Mouse (Mus musculus) retina, postnatal 1 day (tissue): Measurements from ENCODE around the gene Pitpnc1.

ENCODE experiments used
- DNase-seq: peaks from one replicate; pipeline ENCODE4 v3.0.0-alpha.2; 2012

The Pitpnc1 gene

GRCm38 (mm10) chr11:107321819-107322218 is 148.7 kb downstream of the Pitpnc1 start:
- DNase-seq, result no peak

GRCm38 (mm10) chr11:107319861-107320260 is 150.6 kb downstream of the Pitpnc1 start:
- no peak for DNase-seq

GRCm38 (mm10) chr11:107317653-107318281 is 152.7 kb downstream of the Pitpnc1 start:
- DNase-seq, result no peak

GRCm38 (mm10) chr11:107315475-107315874 is 155.0 kb downstream of the Pitpnc1 start:
- no peak for DNase-seq

GRCm38 (mm10) chr11:107310338-107311121 is 160.0 kb downstream of the Pitpnc1 start:
- DNase-seq, result no peak

GRCm38 (mm10) chr11:107306170-107306569 is 164.3 kb downstream of the Pitpnc1 start:
- DNase-seq, result no peak

GRCm38 (mm10) chr11:107302141-107302540 is 168.4 kb downstream of the Pitpnc1 start:
- no peak for DNase-seq

GRCm38 (mm10) chr11:107300235-107300634 is 170.3 kb downstream of the Pitpnc1 start:
- DNase-seq, result no peak

- DNase-seq, result no peak
Observed at GRCm38 (mm10) chr11:107299511-107300120, 170.9 kb downstream of the Pitpnc1 start.

- no peak for DNase-seq
Observed at GRCm38 (mm10) chr11:107296176-107296575, 174.3 kb downstream of the Pitpnc1 start.

- DNase-seq, result no peak
Observed at GRCm38 (mm10) chr11:107292036-107292435, 178.5 kb downstream of the Pitpnc1 start.

- no peak for DNase-seq
Observed at GRCm38 (mm10) chr11:107288186-107288563, 182.3 kb downstream of the Pitpnc1 start.

- no peak for DNase-seq
Observed at GRCm38 (mm10) chr11:107287215-107288185, 183.0 kb downstream of the Pitpnc1 start.

GRCm38 (mm10) chr11:107285731-107286130 is 184.8 kb downstream of the Pitpnc1 start:
- DNase-seq, result no peak

- no peak for DNase-seq
Observed at GRCm38 (mm10) chr11:107283632-107284031, 186.9 kb downstream of the Pitpnc1 start.

GRCm38 (mm10) chr11:107282481-107282880 is 188.0 kb downstream of the Pitpnc1 start:
- DNase-seq, result no peak

- no peak for DNase-seq
Observed at GRCm38 (mm10) chr11:107279258-107279657, 191.2 kb downstream of the Pitpnc1 start.

GRCm38 (mm10) chr11:107276898-107277297 is 193.6 kb downstream of the Pitpnc1 start:
- no peak for DNase-seq

GRCm38 (mm10) chr11:107276337-107276736 is 194.2 kb downstream of the Pitpnc1 start:
- DNase-seq, result peak; percentile 22

GRCm38 (mm10) chr11:107275902-107276301 is 194.6 kb downstream of the Pitpnc1 start:
- peak; percentile 69 for DNase-seq

GRCm38 (mm10) chr11:107274206-107274605 is 196.3 kb downstream of the Pitpnc1 start:
- no peak for DNase-seq

- peak; percentile 64 for DNase-seq
Observed at GRCm38 (mm10) chr11:107272351-107272975, 198.0 kb downstream of the Pitpnc1 start.
